Mouse (Mus musculus) liver, embryonic 11.5 days (tissue): ENCODE results near the gene Gm5105. TPM values are rescaled to one million over a fixed set of nuclear protein-coding genes. Genes with fewer than 3 reads are reported as not detected.

ENCODE experiments used
- ATAC-seq: fragments of 200-750 bp; cut with Nextera tagmentation; replicated peaks from 2 replicates; pipeline ENCODE4 v1.8.0; 2017; ENCODE audit warnings: moderate number of reproducible peaks, mild to moderate bottlenecking, moderate TSS enrichment, moderate library complexity; ENCODE audit not compliant: low FRiP score
- DNase-seq: peaks from one replicate; pipeline ENCODE4 v3.0.0-alpha.2; 2017; ENCODE audit warnings: low spot score
- H3K27ac ChIP-seq: fragments of 300-500 bp; sonication (generic); 2 replicates; pipeline ENCODE4 v1.5.1; 2014; ENCODE audit warnings: mild to moderate bottlenecking, low read depth, low read length, control low read depth
- H3K27me3 ChIP-seq: fragments of 300-500 bp; sonication (generic); replicated peaks from 2 replicates; pipeline ENCODE4 v1.6.1; 2014; ENCODE audit warnings: low read length, mixed read lengths; ENCODE audit not compliant: control insufficient read depth, insufficient read depth
- H3K36me3 ChIP-seq: fragments of 300-500 bp; sonication (generic); 2 replicates; pipeline ENCODE4 v1.6.1; 2014; ENCODE audit warnings: mild to moderate bottlenecking, low read length, moderate library complexity, mixed read lengths; ENCODE audit not compliant: control insufficient read depth, insufficient read depth
- H3K4me1 ChIP-seq: fragments of 300-500 bp; sonication (generic); replicated peaks from 2 replicates; pipeline ENCODE4 v1.6.1; 2014; ENCODE audit warnings: low read length, mixed read lengths; ENCODE audit not compliant: control insufficient read depth, insufficient read depth
- H3K4me2 ChIP-seq: fragments of 300-500 bp; sonication (generic); 2 replicates; pipeline ENCODE4 v1.6.1; 2014; ENCODE audit warnings: mild to moderate bottlenecking, control low read depth, moderate library complexity
- H3K4me3 ChIP-seq: fragments of 300-500 bp; sonication (generic); 2 replicates; pipeline ENCODE4 v1.5.1; 2014; ENCODE audit warnings: low read depth, low read length, control low read depth
- H3K9ac ChIP-seq: fragments of 300-500 bp; sonication (generic); 2 replicates; pipeline ENCODE4 v1.6.1; 2014; ENCODE audit warnings: low read depth, low read length, control low read depth
- H3K9me3 ChIP-seq: fragments of 300-500 bp; sonication (generic); 2 replicates; pipeline ENCODE4 v1.6.1; 2016; ENCODE audit warnings: low read length, inconsistent platforms, mixed read lengths; ENCODE audit not compliant: control insufficient read depth
- WGBS: fragments of 180-500 bp; shearing (Covaris S2); extraction: QIAGEN DNeasy Blood & Tissue Kit; methylation state at CpG from one replicate; pipeline ENCODE4 v1.1.7; 2014; 5-methylcytosine and 5-hydroxymethylcytosine counted together
- polyA plus RNA-seq: library from polyadenylated mRNA; unstranded; fragments of >200 nt; fragmentation: Nextera tagmentation; extraction: Ambion mirVana; gene quantifications from 2 replicates; pipeline ENCODE4 v1.2.1, GENCODE M21; 2014

The Gm5105 gene
- polyA plus RNA-seq, 1 experiment from 2014 or later: not detected

- no peaks in the 10 kb centered on the region for H3K36me3 ChIP-seq
- WGBS: 69% methylated on average over 4 of the region's 4 CpGs
- no peak for DNase-seq
- ATAC-seq: no peak
- no peak overlapping the region for H3K4me3 ChIP-seq
- H3K9me3 ChIP-seq: no peaks in the 10 kb centered on the region
- no peak overlapping the region for H3K27ac ChIP-seq
- H3K4me2 ChIP-seq: no peak overlapping the region
- no peaks in the 10 kb centered on the region for H3K4me1 ChIP-seq
- no peaks in the 10 kb centered on the region for H3K27me3 ChIP-seq
- H3K9ac ChIP-seq: no peak overlapping the region
These were observed 65.3 kb downstream of the Gm5105 start for GRCm38 (mm10) chr3:138001865-138002264.

- H3K27ac ChIP-seq: no peak overlapping the region
- WGBS: 60% methylated on average over 4 of the region's 4 CpGs
- no peak for ATAC-seq
- no peaks in the 10 kb centered on the region for H3K27me3 ChIP-seq
- no peak overlapping the region for H3K4me3 ChIP-seq
- H3K4me1 ChIP-seq: no peaks in the 10 kb centered on the region
- H3K4me2 ChIP-seq: no peak overlapping the region
- DNase-seq: no peak
- H3K9ac ChIP-seq: no peak overlapping the region
- H3K36me3 ChIP-seq: no peaks in the 10 kb centered on the region
- H3K9me3 ChIP-seq: no peaks in the 10 kb centered on the region
These were observed 66.5 kb downstream of the Gm5105 start for GRCm38 (mm10) chr3:138000724-138001069.

DNA sequence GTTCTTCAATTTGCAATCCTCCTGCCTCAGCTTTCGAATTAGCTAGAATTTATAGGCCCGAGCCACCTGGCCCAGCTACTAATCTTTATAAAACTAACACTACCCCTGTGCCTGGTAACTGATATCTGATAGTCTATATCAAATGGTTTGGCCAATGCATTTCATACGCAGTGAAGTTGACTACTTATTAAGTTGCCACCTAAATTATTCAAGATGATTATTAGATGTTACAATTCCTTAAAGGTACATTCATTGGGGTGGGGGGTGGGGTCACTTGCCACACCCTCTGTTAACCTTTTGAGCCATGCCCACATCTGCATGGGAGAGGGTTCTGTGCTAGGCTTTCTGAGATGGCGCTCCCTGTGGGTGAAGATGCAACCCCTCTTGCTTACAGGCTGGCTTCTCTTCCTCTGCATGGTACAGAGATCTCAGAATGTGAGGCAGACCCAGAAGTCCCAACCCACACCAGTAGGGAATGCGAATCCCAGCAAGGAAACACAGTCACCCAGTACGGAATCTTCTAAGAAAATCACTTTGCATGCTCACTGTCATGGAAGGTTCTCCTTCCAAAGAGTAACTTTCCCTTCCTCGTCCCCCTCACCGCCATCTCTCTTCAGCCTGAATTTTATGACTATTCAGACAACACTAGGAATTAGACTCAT, 67.0 kb downstream of the Gm5105 start:
- Histone ChIP-seq H3K27me3 (no peaks in the 10 kb centered on the region), H3K27ac (no peak overlapping the region), H3K36me3 (no peaks in the 10 kb centered on the region), H3K4me2 (no peak overlapping the region), H3K4me1 (no peaks in the 10 kb centered on the region), H3K9ac (no peak overlapping the region), H3K9me3 (no peaks in the 10 kb centered on the region), H3K4me3 (no peak overlapping the region)
- no peak for DNase-seq
- 94% methylated on average over 8 of the region's 8 CpGs for WGBS
- no peak for ATAC-seq

- H3K9me3 ChIP-seq: no peaks in the 10 kb centered on the region
- whole genome bisulfite sequencing: 77% methylated on average over 9 of the region's 9 CpGs
- H3K9ac ChIP-seq: no peak overlapping the region
- ATAC-seq: no peak
- no peak overlapping the region for H3K4me2 ChIP-seq
- H3K27ac ChIP-seq: no peak overlapping the region
- no peaks in the 10 kb centered on the region for H3K4me1 ChIP-seq
- no peak overlapping the region for H3K4me3 ChIP-seq
- H3K36me3 ChIP-seq: no peaks in the 10 kb centered on the region
- H3K27me3 ChIP-seq: no peaks in the 10 kb centered on the region
- DNase-seq: no peak
These were observed 67.9 kb downstream of the Gm5105 start for GRCm38 (mm10) chr3:137999224-137999790.

Other genes with a start within 250 kb of the Gm5105 start
- gene H2afz, start 202.9 kb downstream of the Gm5105 start, polyA plus RNA-seq: 2,121 and 2,201 TPM in 2 replicates
- gene Dnajb14, start 199.7 kb downstream of the Gm5105 start, polyA plus RNA-seq: 9.0 and 9.8 TPM in 2 replicates
- gene Lamtor3, start 148.9 kb downstream of the Gm5105 start, polyA plus RNA-seq: 100 and 105 TPM in 2 replicates
- gene Dapp1, start 85.8 kb downstream of the Gm5105 start, polyA plus RNA-seq: 35.5 and 36.2 TPM in 2 replicates
- 0.05 and 0.09 TPM in 2 replicates for gene 1110002E22Rik, start 2.3 kb downstream of the Gm5105 start, polyA plus RNA-seq
- gene Trmt10a, start 76.1 kb upstream of the Gm5105 start, polyA plus RNA-seq: 13.1 and 13.5 TPM in 2 replicates
- 45.0 and 53.2 TPM in 2 replicates for gene Mttp, start 77.6 kb upstream of the Gm5105 start, polyA plus RNA-seq
- not detected in 2 replicates for gene 4930579F01Rik, start 126.4 kb upstream of the Gm5105 start, polyA plus RNA-seq
- gene Adh7, start 150.4 kb upstream of the Gm5105 start, polyA plus RNA-seq: 0.12 and 0.13 TPM in 2 replicates
- gene Adh1, start 193.6 kb upstream of the Gm5105 start, polyA plus RNA-seq: 0.83 and 1.4 TPM in 2 replicates
- gene Adh6a, start 245.9 kb upstream of the Gm5105 start, polyA plus RNA-seq: not detected in 2 replicates